Mouse (Mus musculus): Measurements from ENCODE around the gene Ablim1.

- TF ChIP-seq TAL1 (IDR thresholded peaks at IDR 0.05; ENCODE audit: low read length), result no peak
- TF ChIP-seq GATA1 (IDR thresholded peaks at IDR 0.05; ENCODE audit: low read length), result no peak
Observed at GRCm38 (mm10) chr19:57001926-57002325, 312.8 kb downstream of the Ablim1 start.
